ENCODE assay signal across 12 mouse cellular contexts in the genomic region with DNA sequence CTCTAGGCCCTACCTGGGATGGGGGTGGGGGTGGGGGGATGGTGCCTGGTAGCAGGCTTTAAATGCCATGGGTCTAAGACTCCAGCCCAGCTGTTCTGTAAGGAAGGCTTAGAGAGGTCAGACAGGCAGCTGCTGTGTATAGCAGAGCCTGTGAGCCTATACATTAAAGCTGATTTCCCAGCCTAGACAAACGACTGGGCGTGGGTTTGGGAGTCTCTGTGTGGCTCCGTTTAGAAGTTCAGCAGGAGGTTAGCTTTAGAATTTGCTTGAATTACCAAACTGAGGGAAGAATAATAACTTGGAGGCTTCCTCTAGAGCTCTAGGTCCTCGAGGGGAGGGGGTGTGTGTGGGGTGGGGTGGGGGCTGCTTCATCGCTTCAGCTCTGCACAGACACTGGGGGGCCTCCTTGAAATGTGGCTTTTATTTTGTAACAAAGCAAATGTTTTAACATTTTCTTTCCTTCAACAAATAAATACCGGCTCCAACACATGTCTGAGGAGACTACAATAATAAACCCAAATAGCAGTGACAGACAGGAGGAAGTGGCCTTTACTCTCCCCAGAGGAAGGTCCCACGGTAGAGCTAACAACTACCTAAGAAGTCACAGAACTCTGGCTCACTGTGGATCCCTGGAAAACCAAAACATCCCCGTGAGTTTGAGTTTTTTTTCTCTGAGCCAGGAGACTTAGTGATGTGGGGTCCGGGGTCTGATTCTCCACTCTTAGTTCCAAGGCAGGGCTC. TPM values are rescaled to one million over a fixed set of nuclear protein-coding genes. Genes with fewer than 3 reads are reported as not detected.
A peak's percentile ranks its signal among the peaks of the same experiment; 100 is the strongest.
DNase-seq lines count a peak whose midpoint lies in the region; ATAC-seq and TF ChIP-seq lines count a peak whose summit lies in the region.
"Had no signal": no experiment of that assay in that cellular context is flagged by ENCODE, and none has a peak within 500 bp of the region (broad histone marks: within the 10 kb centered on the region; RNA-seq: fewer than 3 reads in every experiment).

No protein-coding gene starts in this region.

- H3K36me3 ChIP-seq in heart, embryonic 13.5 days: no peaks in the 10 kb centered on the region
- H3K36me3 ChIP-seq in midbrain, embryonic 11.5 days (ENCODE audit: control insufficient read depth, insufficient read depth, low read length): no peaks in the 10 kb centered on the region
- no peaks in the 10 kb centered on the region for H3K36me3 ChIP-seq in midbrain, postnatal 0 days (ENCODE audit: insufficient read depth, low read length)
- no peaks in the 10 kb centered on the region for H3K36me3 ChIP-seq in embryonic facial prominence, embryonic 13.5 days
- H3K36me3 ChIP-seq in neural tube, embryonic 13.5 days: no peaks in the 10 kb centered on the region

- H3K9ac ChIP-seq in heart, embryonic 13.5 days: no peak overlapping the region
- no peak overlapping the region for H3K9ac ChIP-seq in midbrain, embryonic 11.5 days (ENCODE audit: low read length)
- no peak overlapping the region for H3K9ac ChIP-seq in midbrain, postnatal 0 days (replicated peaks; ENCODE audit: low read length, poor library complexity, severe bottlenecking)
- H3K9ac ChIP-seq in embryonic facial prominence, embryonic 13.5 days: no peak overlapping the region
- no peak overlapping the region for H3K9ac ChIP-seq in neural tube, embryonic 13.5 days

- H3K9me3 ChIP-seq in heart, embryonic 13.5 days: no peaks in the 10 kb centered on the region
- no peaks in the 10 kb centered on the region; the same call in 1 of the 2 replicates for H3K9me3 ChIP-seq in midbrain, embryonic 11.5 days (ENCODE audit: control insufficient read depth, low read length)
- no peaks in the 10 kb centered on the region for H3K9me3 ChIP-seq in midbrain, postnatal 0 days (ENCODE audit: low read length)
- no peaks in the 10 kb centered on the region for H3K9me3 ChIP-seq in embryonic facial prominence, embryonic 13.5 days
- no peaks in the 10 kb centered on the region for H3K9me3 ChIP-seq in neural tube, embryonic 13.5 days

- no peak overlapping the region for H3K4me3 ChIP-seq in heart, embryonic 13.5 days
- H3K4me3 ChIP-seq in midbrain, embryonic 11.5 days (ENCODE audit: low read depth, low read length): no peak overlapping the region
- no peak overlapping the region for H3K4me3 ChIP-seq in midbrain, postnatal 0 days (ENCODE audit: low read depth, low read length)
- H3K4me3 ChIP-seq in embryonic facial prominence, embryonic 13.5 days: no peak overlapping the region
- no peak overlapping the region for H3K4me3 ChIP-seq in neural tube, embryonic 13.5 days
- H3K4me3 ChIP-seq: left cerebral cortex, adult 2 months had no signal

- no peak for DNase-seq in heart, postnatal 4 days
- DNase-seq in midbrain, embryonic 11.5 days (ENCODE audit: low spot score, missing footprints): no peak
- DNase-seq in midbrain, postnatal 0 days (ENCODE audit: low spot score): no peak
- no peak for DNase-seq in cerebellum, adult 18-20 months
- DNase-seq: kidney, postnatal 25 days; thymus, postnatal 14 days had no signal

- no peak for TF ChIP-seq CTCF in midbrain, postnatal 0 days (IDR thresholded peaks at IDR 0.05)

- 39% methylated on average over 9 of the region's 9 CpGs for WGBS in heart, embryonic 13.5 days
- 26% methylated on average over 9 of the region's 9 CpGs for WGBS in midbrain, embryonic 11.5 days
- 22% methylated on average over 9 of the region's 9 CpGs for WGBS in midbrain, postnatal 0 days
- whole genome bisulfite sequencing in embryonic facial prominence, embryonic 13.5 days: 17% methylated on average over 9 of the region's 9 CpGs
- WGBS in neural tube, embryonic 13.5 days: 13% methylated on average over 9 of the region's 9 CpGs

- peak overlapping the region; percentile 42 for H3K27ac ChIP-seq in heart, embryonic 13.5 days (replicated peaks)
- 0 out of 2 replicates have a peak overlapping the region, but pooled peaks have one; percentile 11 for H3K27ac ChIP-seq in midbrain, embryonic 11.5 days (ENCODE audit: low read depth, low read length)
- H3K27ac ChIP-seq in midbrain, postnatal 0 days (ENCODE audit: low read depth, low read length): no peak overlapping the region
- H3K27ac ChIP-seq in embryonic facial prominence, embryonic 13.5 days: peak overlapping the region; percentile 48; the same call in 1 of the 2 replicates
- H3K27ac ChIP-seq in neural tube, embryonic 13.5 days (replicated peaks): no peak overlapping the region
- H3K27ac ChIP-seq: left cerebral cortex, adult 2 months had no signal

- peaks cover 8% of the 10 kb centered on the region for H3K4me1 ChIP-seq in heart, embryonic 13.5 days
- no peaks in the 10 kb centered on the region for H3K4me1 ChIP-seq in midbrain, embryonic 11.5 days (ENCODE audit: control insufficient read depth, insufficient read depth, low read length)
- no peaks in the 10 kb centered on the region for H3K4me1 ChIP-seq in midbrain, postnatal 0 days (ENCODE audit: insufficient read depth, low read length)
- H3K4me1 ChIP-seq in embryonic facial prominence, embryonic 13.5 days: peaks cover 16% of the 10 kb centered on the region
- H3K4me1 ChIP-seq in neural tube, embryonic 13.5 days (replicated peaks): peaks cover 3% of the 10 kb centered on the region

- no peaks in the 10 kb centered on the region for H3K27me3 ChIP-seq in heart, embryonic 13.5 days (replicated peaks)
- no peaks in the 10 kb centered on the region for H3K27me3 ChIP-seq in midbrain, embryonic 11.5 days (ENCODE audit: control insufficient read depth, insufficient read depth, low read length)
- no peaks in the 10 kb centered on the region for H3K27me3 ChIP-seq in midbrain, postnatal 0 days (ENCODE audit: insufficient read depth, low read length)
- H3K27me3 ChIP-seq in embryonic facial prominence, embryonic 13.5 days: no peaks in the 10 kb centered on the region
- no peaks in the 10 kb centered on the region for H3K27me3 ChIP-seq in neural tube, embryonic 13.5 days

- no peak for ATAC-seq in heart, embryonic 13.5 days (ENCODE audit: extremely low read depth, insufficient number of reproducible peaks, low FRiP score, low TSS enrichment)
- ATAC-seq in midbrain, embryonic 11.5 days (ENCODE audit: low FRiP score): peak; percentile 62; the same call in 1 of the 2 replicates
- ATAC-seq in midbrain, postnatal 0 days (ENCODE audit: low FRiP score): no peak
- no peak for ATAC-seq in embryonic facial prominence, embryonic 13.5 days (ENCODE audit: insufficient number of reproducible peaks, insufficient read depth, low FRiP score, low TSS enrichment, low read depth)
- 0 out of 2 replicates have a peak, but pooled peaks have one; percentile 44 for ATAC-seq in neural tube, embryonic 13.5 days (ENCODE audit: low read depth)
- ATAC-seq in inflammation-experienced regulatory T-cells, adult 6 months: no peak
- ATAC-seq: lung, postnatal 0 days had no signal

- H3K4me2 ChIP-seq in heart, embryonic 13.5 days: no peak overlapping the region
- H3K4me2 ChIP-seq in midbrain, embryonic 11.5 days: no peak overlapping the region
- H3K4me2 ChIP-seq in midbrain, postnatal 0 days (ENCODE audit: low read depth, low read length, poor library complexity, severe bottlenecking): no peak overlapping the region
- H3K4me2 ChIP-seq in embryonic facial prominence, embryonic 13.5 days: no peak overlapping the region
- H3K4me2 ChIP-seq in neural tube, embryonic 13.5 days: no peak overlapping the region

RNA-seq across cellular contexts. Expression of gene Col18a1, which starts 31.3 kb away (rescaled TPM):
- polyA plus RNA-seq in heart, embryonic 13.5 days (2015; fragmentation: Nextera tagmentation; extraction: Ambion mirVana): 143 and 155 TPM in 2 replicates
- total RNA-seq in heart, postnatal 4 days (2021): 10 to 100 TPM; 70.4 to 74.9 TPM
- 46.8 and 52.2 TPM in 2 replicates for polyA plus RNA-seq in midbrain, embryonic 11.5 days (2014; fragmentation: Nextera tagmentation; extraction: Ambion mirVana)
- total RNA-seq in midbrain, postnatal 0 days (2014; rRNA removed): 27.7 and 30.3 TPM in 2 replicates
- polyA plus RNA-seq in midbrain, postnatal 0 days (2015; fragmentation: Nextera tagmentation; extraction: Ambion mirVana): 14.6 and 15.4 TPM in 2 replicates
- polyA plus RNA-seq in embryonic facial prominence, embryonic 13.5 days (2015; fragmentation: Nextera tagmentation; extraction: Ambion mirVana): 83.9 and 86.3 TPM in 2 replicates
- polyA plus RNA-seq in neural tube, embryonic 13.5 days (2015; fragmentation: Nextera tagmentation; extraction: Ambion mirVana): 63.3 and 64.2 TPM in 2 replicates
- polyA plus RNA-seq in inflammation-experienced regulatory T-cells, adult 6 months (2017; shearing (Covaris generic)): under 1 TPM in 2 of 3 experiments, not detected in 1; 0.09 to 0.11 TPM

Comparison
In these comparisons a context has a peak if more than half of its experiments do, and no peak if none do; other contexts are left out.
1. ATAC-seq: peak in midbrain, embryonic 11.5 days (single experiment) and neural tube, embryonic 13.5 days (single experiment); none in heart, embryonic 13.5 days (single experiment), midbrain, postnatal 0 days (single experiment), embryonic facial prominence, embryonic 13.5 days (single experiment) and inflammation-experienced regulatory T-cells, adult 6 months (single experiment).
2. H3K27ac ChIP-seq: peak in heart, embryonic 13.5 days (single experiment), midbrain, embryonic 11.5 days (single experiment) and embryonic facial prominence, embryonic 13.5 days (single experiment); none in midbrain, postnatal 0 days (single experiment) and neural tube, embryonic 13.5 days (single experiment).
3. RNA of gene Col18a1, which starts 31.3 kb away (polyA plus RNA-seq): 143 to 155 TPM in heart, embryonic 13.5 days, 83.9 to 86.3 TPM in embryonic facial prominence, embryonic 13.5 days, 63.3 to 64.2 TPM in neural tube, embryonic 13.5 days, 46.8 to 52.2 TPM in midbrain, embryonic 11.5 days and 14.6 to 15.4 TPM in midbrain, postnatal 0 days; 0.09 to 0.11 TPM in inflammation-experienced regulatory T-cells, adult 6 months; every median in the first group is over 10 times any median in the second.